Mouse (Mus musculus) layer of hippocampus, adult 2 months (tissue): Measurements from ENCODE around the gene Ptpn1. TPM values are rescaled to one million over a fixed set of nuclear protein-coding genes. Genes with fewer than 3 reads are reported as not detected.

Source experiments
- DNase-seq, 2 experiments: peaks; one replicate each; pipeline ENCODE4 v3.0.0; 2022; ENCODE audit warnings: low spot score in 2 of 2
- H3K27ac ChIP-seq: fragments of 200-600 bp; 2 replicates; pipeline ENCODE4 v1.8.1; 2022
- H3K4me3 ChIP-seq: fragments of 200-600 bp; 2 replicates; pipeline ENCODE4 v1.8.1; 2022; ENCODE audit warnings: mild to moderate bottlenecking
- CTCF ChIP-seq: fragments of 200-600 bp; conservative IDR thresholded peaks from 2 replicates; pipeline ENCODE4 v1.8.1; 2022; ENCODE audit warnings: antibody characterized with exemption, mild to moderate bottlenecking, moderate library complexity
- total RNA-seq, 2 experiments: library from RNA; stranded (reverse); gene quantifications; 2 replicates each; pipeline ENCODE4 v1.2.3; 2021

The Ptpn1 gene
- total RNA-seq, 2 experiments from 2014 or later: 56.3 to 64.4 TPM

DNA sequence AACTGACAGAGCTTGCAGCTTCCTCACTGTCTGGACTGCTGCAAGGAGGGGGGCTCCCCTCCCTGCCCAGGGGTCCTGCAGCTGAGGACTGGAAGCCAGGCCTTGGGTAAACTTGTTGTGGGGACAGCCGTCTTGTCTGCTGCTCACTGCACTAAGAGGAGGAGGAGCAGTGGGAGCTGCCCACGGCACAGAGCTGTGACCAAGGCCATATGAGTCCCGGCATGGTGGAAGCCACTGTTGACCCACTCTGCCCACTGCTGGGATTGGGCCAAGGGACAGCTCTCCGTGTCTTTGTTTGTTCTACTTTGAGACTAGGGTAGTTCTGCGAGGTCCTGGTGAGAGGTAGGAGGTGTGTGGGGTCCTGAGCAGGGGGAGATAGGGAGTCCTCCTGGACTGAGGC is 40.3 kb downstream of the Ptpn1 start:
- DNase-seq: no peak
- no peak for TF ChIP-seq CTCF
- H3K27ac ChIP-seq: 0 out of 2 replicates have a peak overlapping the region, but pooled peaks have one; percentile 29
- no peak overlapping the region for H3K4me3 ChIP-seq

DNA sequence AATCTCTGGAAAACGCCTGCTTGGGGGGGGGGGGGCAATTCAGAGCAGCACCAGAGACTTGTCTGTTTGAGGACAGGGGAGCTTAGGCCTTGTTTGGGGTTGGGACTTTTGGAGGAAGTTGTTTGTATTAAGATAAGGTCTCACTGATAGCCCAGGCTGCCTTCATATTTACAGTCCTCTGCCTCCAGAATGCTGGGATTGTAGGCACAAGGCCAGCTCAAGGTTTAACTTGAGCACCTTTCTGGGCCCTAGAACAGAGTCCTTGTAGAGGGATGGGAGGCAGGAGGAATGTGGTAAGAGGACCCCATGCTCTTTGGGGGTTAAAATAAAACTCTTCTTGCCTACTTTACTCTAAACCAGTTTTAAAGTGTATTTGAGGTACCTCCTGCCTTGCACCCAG is 41.0 kb downstream of the Ptpn1 start:
- no peak for DNase-seq
- no peak overlapping the region for H3K4me3 ChIP-seq
- no peak overlapping the region for H3K27ac ChIP-seq
- TF ChIP-seq CTCF: no peak

- DNase-seq: no peak
- Histone ChIP-seq H3K4me3 (no peak overlapping the region), H3K27ac (no peak overlapping the region)
- no peak for TF ChIP-seq CTCF
These were observed 43.9 kb downstream of the Ptpn1 start for GRCm38 (mm10) chr2:167975746-167976145.

- TF ChIP-seq CTCF: no peak
- DNase-seq: no peak
- no peak overlapping the region for H3K4me3 ChIP-seq
- no peak overlapping the region; the same call in 1 of the 2 replicates for H3K27ac ChIP-seq
These were observed 46.4 kb downstream of the Ptpn1 start for GRCm38 (mm10) chr2:167978271-167978670.

DNA sequence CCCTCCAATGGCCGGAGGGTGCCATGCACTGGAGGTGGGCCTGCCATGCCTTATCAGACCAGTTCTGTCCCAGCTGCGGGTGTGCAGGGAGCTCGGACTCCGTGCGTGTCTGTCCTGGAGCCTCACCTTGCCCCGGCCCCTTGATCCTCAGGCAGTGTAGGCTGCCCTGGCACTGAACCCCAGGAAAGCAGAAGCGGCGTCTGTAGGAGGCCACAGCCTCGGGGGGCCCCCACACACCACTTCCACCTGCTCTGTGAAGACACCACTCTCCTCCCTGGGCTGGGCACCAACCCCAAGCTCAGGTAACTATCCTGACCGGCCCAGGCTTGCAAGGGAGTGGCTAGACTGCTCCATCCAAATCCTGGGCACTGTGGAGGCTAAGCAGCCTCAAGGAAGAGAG is 48.5 kb downstream of the Ptpn1 start:
- H3K4me3 ChIP-seq: no peak overlapping the region
- no peak for DNase-seq
- no peak for TF ChIP-seq CTCF
- no peak overlapping the region for H3K27ac ChIP-seq

- H3K27ac ChIP-seq: no peak overlapping the region
- no peak for DNase-seq
- TF ChIP-seq CTCF: peak; percentile 61
- H3K4me3 ChIP-seq: no peak overlapping the region
These were observed 50.8 kb downstream of the Ptpn1 start for GRCm38 (mm10) chr2:167982646-167983045.

GRCm38 (mm10) chr2:167984371-167984770 is 52.5 kb downstream of the Ptpn1 start:
- DNase-seq: no peak
- TF ChIP-seq CTCF: no peak
- no peak overlapping the region for H3K4me3 ChIP-seq
- H3K27ac ChIP-seq: no peak overlapping the region

GRCm38 (mm10) chr2:167984946-167985345 is 53.1 kb downstream of the Ptpn1 start:
- peak; percentile 57 for TF ChIP-seq CTCF
- H3K4me3 ChIP-seq: no peak overlapping the region
- H3K27ac ChIP-seq: no peak overlapping the region
- no peak for DNase-seq

DNA sequence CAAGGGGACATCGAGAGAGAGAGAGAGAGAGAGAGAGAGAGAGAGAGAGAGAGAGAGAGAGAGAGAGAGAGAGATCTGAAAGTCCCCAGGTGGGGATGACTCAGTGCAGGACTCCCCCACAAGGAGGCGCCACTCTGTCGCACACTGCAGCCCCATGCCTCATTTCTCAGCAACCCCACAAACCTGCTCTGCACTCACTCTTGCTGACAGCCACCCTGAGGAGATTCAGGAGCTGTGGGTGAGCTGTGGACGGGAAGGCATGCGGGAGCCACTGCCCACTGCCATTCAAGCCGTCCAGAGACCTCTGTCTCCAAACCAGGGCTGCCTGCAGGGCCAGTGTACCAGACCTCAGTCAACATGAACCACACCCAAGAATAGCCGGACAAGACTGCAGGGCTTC is 54.9 kb downstream of the Ptpn1 start:
- Histone ChIP-seq H3K27ac (no peak overlapping the region), H3K4me3 (no peak overlapping the region)
- TF ChIP-seq CTCF: peak; percentile 66
- DNase-seq: no peak

DNA sequence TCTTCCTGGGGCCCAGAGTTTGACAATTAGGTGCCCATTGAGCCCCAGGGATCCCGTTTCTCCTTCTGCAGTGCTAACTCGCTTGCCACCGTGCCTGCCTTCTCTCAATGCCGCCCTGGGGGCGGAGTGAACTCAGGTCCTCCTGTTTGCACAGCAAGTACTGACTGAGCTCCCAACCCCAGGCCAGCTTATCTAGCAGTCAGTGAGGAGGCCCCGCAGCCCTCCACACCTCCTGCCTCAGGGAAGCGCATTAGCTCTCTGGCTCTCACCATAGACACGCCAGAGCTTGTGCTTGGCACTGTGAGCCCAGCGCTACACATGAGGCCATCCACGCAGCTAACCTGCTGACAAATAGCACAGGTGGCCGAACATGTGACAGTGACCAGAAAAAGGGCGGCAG is 55.8 kb downstream of the Ptpn1 start:
- DNase-seq: no peak
- no peak for TF ChIP-seq CTCF

DNA sequence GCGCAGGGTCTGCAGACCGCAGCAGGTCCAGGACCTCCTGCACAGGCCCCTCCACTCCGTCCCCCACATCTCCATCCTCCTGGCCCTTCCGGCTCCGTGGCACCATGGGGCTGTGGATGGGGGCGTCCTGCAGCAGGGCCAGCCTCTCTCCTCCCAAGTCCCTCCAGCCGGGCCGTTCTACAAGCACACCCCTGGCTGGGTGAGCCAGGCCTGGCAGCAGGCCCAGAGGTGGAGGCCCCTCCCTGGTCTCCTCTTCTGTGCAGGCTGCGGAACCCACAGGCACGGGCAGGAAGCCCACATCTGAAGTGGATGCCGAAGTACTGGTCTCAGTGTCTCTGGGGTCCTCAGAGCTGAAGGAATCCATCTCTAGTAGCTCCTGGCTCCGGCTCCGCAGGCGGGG is 57.5 kb downstream of the Ptpn1 start:
- no peak for DNase-seq
- Histone ChIP-seq H3K27ac (no peak overlapping the region), H3K4me3 (no peak overlapping the region)
- no peak for TF ChIP-seq CTCF

More for the DNA sequence above, 55.8 kb downstream of the Ptpn1 start:
- no peak overlapping the region for H3K4me3 ChIP-seq
- H3K27ac ChIP-seq: no peak overlapping the region

DNA sequence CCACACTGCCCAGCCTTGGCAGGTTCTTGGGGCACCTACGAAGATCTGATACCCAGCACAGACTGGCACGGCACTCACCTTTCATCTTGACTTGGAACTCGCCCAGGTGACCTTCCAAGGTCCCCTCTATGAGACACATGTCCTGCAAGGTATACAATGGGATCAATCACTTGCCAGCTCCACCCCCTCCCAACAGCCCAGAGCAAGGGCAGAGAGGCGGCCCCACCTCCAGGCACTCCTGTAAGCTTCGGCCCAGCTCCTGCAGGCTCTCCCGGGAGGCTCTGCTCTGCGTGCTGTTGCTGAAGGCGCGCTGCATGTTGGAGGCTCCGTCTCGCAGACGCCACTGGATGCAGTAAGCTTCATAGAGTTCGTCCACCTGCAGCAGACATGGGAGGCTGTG is 61.4 kb downstream of the Ptpn1 start:
- no peak for DNase-seq
- no peak overlapping the region for H3K4me3 ChIP-seq
- H3K27ac ChIP-seq: no peak overlapping the region
- no peak for TF ChIP-seq CTCF

DNA sequence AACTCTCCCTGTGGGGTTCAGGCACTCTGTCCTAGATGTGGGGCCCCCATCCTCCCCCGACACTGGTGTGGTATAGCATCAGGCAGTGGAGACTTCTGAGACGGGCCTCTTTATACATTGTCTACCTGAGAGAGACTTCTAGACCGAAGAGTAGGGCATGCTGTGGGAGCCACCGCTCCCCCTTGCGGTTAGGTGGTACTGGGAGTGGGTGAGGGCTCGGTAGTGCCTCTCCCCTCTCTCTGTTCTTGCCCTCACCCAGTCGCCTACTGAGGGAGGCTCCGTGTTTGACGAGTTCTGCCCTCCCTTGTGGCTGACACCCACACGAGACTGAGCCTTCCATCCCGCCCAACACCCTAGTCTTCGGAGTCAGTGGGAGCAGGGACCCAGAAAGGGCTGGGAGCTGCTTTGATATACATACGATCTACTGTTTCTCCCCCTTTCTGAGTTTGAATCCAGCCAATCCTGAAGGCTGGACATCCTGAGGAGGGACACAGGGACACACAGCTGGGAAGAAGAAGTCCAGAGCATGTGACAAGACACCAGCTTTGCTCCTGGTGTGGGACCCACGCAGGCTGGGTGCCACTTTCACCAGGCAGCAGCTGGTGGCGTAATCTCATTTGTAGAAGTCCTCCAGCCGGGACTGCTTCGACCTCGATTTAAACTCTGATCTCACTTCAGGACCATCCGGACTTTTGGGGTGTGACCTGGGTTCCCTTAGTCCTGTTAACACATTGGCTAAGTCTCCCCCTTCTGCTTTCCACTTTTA is 64.2 kb downstream of the Ptpn1 start:
- Histone ChIP-seq H3K27ac (no peak overlapping the region), H3K4me3 (no peak overlapping the region)
- no peak for DNase-seq
- no peak for TF ChIP-seq CTCF

GRCm38 (mm10) chr2:167996672-167997215 is 64.9 kb downstream of the Ptpn1 start:
- no peak for DNase-seq
- no peak overlapping the region for H3K4me3 ChIP-seq
- H3K27ac ChIP-seq: no peak overlapping the region
- TF ChIP-seq CTCF: no peak
